Mouse (Mus musculus) kidney, adult 8-10 months (tissue): ENCODE measurements around the gene Dnajb13.
A peak's percentile ranks its signal among the peaks of the same experiment; 100 is the strongest.
"Not testable (repeated sequence)": the region's sequence is repeated elsewhere in the genome, so short reads cannot be mapped to it uniquely, and the experiment has no call there.

Experiments
- DNase-seq, 2 experiments: peaks; one replicate each; pipeline ENCODE4 v3.0.0; 2022

Dnajb13 gene

DNA sequence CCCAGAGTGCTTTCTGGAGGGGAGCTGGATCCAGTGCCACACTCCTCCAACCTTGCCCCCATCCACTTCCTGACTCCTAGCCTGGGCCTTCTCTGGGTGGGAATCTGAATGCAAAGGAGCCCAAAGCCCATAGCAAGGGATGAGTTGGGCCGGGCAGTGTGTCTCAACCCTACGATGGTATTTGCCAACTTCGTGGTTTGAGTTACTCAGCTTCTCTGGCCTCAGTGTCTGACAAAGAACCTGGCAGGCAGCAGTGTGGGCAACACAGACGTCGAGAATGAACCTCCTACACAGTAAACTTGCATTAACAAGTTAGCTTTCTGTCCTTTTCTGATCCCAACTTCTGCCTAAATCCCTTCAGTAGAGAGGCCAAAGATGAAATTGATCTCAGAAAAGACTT is 30.3 kb downstream of the Dnajb13 start:
- DNase-seq = no peak

DNA sequence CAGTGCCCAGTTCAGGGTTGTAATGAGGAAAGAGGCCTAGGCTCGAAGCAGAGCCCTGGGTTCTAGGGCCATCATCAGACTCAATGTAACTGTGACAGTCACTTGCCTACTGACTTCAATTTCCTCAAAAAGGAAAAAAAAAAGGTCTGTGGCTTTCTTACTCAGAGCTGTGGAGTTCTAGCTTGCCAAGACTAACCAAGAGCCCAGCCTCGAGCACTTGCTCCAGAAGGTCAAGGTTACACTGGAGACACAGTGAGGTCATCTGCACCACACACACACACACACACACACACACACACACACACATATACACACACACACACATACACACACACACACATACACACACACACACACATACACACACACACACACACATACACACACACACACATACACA is 32.7 kb downstream of the Dnajb13 start:
- not testable (repeated sequence) for DNase-seq

GRCm38 (mm10) chr7:100480175-100480574 is 34.6 kb downstream of the Dnajb13 start:
- DNase-seq = no peak

DNA sequence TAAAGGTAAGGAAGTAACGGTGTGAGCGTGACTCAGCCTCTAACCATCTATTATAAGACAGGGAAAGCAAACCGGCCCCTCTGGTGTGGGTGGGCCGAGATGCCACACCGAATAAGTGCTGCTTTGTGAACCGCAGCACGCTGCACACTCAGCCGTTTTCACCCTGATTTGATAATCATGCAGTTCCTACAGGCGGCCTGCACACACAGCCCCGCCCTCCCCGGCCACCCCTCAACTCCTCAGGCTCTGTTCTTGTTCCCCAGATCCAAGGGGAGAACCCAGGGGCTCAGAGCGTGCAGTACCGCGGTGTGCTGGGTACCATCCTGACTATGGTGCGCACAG is 35.0 kb downstream of the Dnajb13 start:
- no peak for DNase-seq

- no peak for DNase-seq
Observed at GRCm38 (mm10) chr7:100479100-100479822, 35.5 kb downstream of the Dnajb13 start.

- DNase-seq = peak; percentile 74 to 83
Observed at GRCm38 (mm10) chr7:100474680-100475079, 40.1 kb downstream of the Dnajb13 start.

DNA sequence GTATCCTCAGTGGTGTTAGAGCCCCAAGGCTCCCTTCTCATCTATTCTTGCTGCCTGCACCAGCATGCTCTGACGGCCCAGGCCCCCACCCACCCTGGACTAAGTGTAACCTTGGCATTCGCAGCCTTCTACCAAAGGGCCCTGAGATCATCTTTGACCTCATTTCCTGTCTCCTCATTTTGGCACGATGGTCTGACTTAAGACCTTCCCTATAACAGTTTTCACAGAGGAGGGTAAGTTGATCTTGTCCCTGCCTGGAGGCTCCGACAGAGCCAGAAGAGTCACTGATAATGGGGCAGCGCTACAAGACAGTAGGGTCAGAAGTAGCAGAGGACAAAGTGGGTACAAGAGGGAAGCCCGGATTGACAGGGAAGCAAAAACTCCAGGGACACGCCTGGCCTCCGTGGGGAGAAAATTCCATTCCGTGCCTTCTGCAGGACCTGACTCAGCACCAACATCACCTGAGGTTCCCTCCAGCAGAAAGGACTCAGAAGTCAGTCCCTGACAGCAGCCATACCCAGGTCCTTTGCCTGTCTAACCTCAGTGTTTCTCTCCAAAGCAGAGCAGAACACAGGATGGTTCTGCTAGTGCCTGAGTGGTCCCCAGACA is 40.8 kb downstream of the Dnajb13 start:
- DNase-seq = no peak

DNA sequence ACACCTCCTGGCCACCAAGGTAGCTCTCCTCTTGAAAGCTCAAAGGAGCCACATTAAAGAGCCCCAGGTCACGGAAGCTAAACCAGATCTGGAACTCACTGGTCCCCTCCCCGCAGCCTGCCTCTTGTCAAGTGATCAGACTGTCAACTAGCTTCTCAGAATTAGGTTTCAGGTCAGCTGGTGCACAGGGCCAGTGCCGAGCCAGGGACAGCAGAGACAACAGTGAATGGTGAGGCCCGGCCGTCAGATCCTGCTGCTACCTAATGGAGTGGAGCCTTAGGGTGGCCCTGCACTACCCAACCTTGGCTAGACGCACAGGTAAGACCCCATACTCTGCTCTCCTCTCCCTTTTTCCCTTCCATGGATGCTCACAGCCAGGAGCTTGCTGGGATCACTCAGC is 42.0 kb downstream of the Dnajb13 start, which contains the start of gene Ucp3:
Ucp3 (plus strand) TSS at position 214 of the 400 bp plus-strand sequence.
- DNase-seq = no peak

DNA sequence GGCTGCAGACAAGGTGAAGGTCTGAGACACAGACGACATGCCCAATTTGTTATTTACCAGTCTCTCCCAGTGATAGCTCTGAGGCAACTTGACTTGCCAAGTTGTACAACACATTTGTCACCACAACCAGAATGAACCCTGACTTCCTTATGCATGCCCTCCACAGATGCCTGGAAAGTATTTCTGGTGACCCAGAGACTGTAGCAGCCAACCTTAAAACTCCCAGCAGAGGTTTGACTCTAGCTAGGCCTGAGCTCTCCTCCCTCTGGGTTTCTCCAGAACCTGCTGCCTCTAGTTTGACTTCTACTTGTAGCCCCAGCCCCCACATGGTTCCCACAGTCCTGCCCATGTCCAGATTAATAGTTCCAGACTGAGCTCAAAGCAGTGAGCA is 43.4 kb downstream of the Dnajb13 start:
- DNase-seq = no peak

GRCm38 (mm10) chr7:100470796-100471406 is 43.9 kb downstream of the Dnajb13 start:
- DNase-seq = no peak

- no peak for DNase-seq
Observed at GRCm38 (mm10) chr7:100469502-100469901, 45.3 kb downstream of the Dnajb13 start.

DNA sequence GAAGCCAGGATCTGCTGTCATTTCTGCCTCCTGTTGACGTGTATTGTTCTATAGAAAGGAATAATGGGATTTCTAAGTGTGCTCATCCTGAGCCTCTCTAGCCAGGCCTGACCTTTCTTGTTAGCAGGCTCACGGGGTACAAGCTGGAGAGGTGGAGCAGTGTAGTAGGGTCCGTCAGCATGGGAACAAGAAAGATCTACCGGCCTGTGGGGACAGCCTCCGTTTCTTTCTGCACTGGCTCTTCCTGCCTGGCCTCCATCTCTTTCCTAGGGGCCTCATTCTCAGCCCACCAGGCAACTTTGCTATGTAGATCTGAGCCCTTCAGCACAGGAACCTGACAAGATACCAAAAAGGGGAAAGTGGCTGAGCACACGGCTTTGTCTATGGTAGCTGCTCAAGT is 46.0 kb downstream of the Dnajb13 start:
- DNase-seq = no peak

DNA sequence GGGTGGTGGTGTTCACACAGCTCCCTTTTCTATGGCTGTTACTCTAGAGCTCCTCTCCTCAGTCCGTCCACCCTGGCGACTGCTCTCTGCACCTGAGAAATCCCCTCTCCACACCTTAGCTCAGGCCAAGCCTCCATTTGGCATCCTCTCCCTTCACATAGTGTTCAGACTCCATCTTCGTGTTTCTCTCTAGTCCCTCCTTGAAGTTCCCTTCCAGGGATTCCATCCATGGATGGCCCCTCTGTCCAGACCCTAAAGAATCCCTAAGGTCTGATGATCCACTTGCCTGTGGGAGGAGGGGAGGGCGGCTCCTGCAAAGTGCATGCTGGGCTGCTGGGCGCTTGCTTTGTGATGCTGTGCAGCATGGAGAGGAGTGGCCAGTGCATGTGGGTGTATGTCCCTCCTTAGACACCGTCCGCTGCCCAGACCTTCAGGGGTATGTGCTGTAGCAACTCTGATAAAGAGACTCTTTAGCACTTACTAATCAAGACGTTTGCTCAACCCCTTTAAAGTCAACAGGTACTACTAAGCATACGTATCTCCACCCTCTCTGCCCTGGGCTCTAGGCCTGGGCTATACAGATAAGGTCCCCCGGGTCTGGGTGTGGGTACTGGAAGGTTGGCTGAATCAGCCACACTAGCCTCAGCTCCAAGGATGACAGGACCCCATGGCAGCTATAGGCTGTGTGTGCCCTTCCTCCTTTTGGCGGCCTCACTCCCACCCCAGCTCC is 47.8 kb downstream of the Dnajb13 start:
- no peak for DNase-seq

GRCm38 (mm10) chr7:100465656-100466309 is 49.0 kb downstream of the Dnajb13 start:
- peak; percentile 91 to 92 for DNase-seq

DNA sequence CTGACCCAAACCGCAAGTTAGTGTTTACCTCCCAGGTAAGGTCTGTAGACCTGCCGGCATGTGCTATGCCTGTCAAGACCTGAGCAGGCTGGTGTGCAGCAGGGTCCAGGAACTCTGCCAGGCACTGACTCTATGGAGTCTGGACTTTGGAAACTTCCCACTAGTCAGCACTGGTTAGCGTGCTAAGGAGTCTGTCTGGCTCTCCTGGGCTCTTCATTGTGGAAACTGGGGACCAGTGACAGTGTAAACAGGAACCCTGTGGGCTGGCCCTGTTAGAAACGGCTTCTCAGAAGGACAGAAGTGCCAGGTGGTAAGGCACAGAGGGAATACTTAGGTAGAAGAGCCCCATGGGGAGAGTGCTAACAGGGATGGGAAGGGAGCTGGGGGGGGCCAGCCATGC is 49.5 kb downstream of the Dnajb13 start:
- DNase-seq = peak; percentile 80 to 86

DNA sequence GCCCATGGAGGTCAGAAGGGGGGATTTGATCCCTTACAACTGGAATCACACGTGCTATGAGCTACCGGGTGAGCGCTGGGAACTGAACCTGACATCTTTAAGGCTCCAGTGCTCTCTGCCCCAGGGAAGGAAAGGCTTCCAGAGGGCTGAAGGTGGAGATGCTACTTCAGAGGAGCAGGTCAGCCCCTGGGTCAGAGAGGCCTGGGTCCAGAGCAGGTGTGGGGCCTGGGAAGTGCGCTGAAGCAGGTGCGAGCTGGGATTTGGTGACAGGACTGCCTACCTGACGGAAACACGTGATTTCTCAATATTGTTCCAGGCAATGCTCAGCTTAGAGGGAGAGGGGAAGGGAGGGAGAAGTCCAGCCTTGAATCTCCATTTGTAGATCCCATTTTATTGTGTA is 50.5 kb downstream of the Dnajb13 start:
- no peak for DNase-seq

DNA sequence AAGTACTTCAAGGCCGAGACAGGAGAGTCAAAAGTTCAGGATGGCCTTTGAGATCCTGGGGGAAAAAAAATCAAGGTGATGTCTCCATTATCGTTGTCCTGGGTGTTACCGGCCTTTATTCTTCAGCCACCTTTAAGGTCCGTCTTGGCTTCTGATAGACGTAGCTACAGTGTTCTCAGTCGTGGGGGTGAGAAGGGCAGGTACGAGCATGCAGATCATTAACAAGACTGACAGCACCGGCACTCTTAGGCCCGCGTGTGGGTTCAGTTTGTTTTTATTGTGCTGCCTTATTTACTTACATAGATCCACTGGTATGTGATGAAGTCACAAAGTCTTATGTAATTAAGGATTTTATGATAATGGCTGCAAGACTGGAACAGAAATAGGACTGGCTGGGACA is 51.0 kb downstream of the Dnajb13 start:
- DNase-seq = peak; percentile 58 to 60

DNA sequence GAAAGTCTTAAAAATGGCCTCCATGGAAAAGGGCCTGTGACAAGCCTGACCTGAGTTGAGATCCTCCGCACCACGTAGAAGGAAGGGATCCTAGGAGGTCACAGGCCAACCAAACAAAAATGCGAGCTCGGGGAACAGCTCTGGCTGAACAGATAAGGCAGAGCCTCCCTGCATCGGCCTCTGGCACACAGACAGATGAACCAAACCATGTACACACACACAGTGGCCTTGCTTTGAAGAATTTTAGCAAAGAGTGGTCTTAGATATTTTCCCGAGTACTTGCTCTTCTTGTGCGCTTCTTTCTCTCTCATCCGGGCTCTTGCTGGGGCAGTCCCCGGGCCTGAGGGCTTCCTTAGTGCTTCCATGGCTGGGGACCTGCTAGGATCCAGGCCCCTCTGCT is 51.6 kb downstream of the Dnajb13 start:
- DNase-seq = no peak

- peak; percentile 80 to 83 for DNase-seq
Observed at GRCm38 (mm10) chr7:100461621-100462151, 53.1 kb downstream of the Dnajb13 start.

DNA sequence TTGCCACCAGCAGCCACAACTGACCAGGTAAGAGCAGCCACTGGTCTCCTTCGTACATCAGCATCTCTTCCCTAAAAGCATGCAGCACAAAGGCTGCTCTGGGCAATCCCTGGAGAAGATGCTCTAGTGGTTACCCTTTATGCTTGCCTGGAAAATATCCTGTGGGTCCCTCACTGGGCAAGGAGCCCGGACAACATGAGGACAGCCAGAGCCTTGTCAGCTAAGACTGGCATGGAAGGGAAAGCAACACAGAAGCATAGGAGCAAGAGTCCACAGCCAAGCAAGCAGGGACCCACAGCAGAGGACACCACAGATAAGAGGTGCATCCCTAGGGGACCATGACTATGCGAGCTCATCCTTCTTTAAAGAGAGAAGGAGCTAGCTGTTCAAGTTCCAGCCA is 54.9 kb downstream of the Dnajb13 start:
- no peak for DNase-seq

DNA sequence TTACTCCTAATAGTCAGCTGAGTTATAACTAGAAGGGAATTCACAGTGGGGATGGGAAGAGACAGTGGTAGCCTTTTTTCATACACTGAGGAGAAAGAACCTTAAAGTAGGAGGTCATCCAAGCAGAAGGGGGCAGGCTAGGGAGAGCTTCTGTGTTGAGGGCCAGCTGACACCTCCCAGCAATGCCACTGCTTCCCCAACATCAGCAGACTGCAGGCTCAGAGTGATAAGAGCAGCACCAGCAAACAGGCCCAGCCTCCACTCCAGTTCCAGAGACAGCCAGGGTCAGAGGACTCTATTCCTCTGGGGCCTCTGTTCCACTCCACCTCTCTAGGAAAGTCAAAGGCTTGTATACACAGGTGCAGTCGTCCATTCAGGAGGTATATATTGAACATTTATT is 56.6 kb downstream of the Dnajb13 start:
- no peak for DNase-seq
